Mouse (Mus musculus) induced T-regulatory cell, adult 2 months (primary cell): Measurements from ENCODE around the gene Nlrp14.
"Not testable (repeated sequence)": the region's sequence is repeated elsewhere in the genome, so short reads cannot be mapped to it uniquely, and the experiment has no call there.

Source experiments
- DNase-seq: peaks from one replicate; pipeline ENCODE4 v3.0.0-alpha.2; 2012; ENCODE audit warnings: low read depth

Gene Nlrp14

DNA sequence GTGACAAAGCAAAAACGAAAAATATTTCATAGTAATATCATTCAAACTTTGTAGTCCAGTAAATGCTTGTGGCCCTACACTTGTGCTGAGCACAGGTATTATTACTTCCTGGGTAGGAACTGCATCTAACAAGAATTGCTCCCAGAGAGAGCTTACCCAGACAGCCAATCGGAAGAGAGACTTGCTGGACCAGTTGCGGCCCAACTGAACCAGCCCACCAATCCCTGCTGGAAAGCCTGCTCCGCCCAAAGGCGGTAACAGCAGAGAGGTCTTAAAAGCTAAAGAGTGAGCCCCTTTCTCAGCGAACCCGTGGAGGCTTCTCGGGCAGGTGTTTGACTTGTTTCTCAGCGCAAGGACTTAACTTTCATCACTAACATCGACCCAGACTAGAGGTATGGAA, at the start of gene Nlrp14:
Gene Nlrp14 (plus strand): TSS at position 301 of the 400 bp plus-strand sequence.
- no peak for DNase-seq

DNA sequence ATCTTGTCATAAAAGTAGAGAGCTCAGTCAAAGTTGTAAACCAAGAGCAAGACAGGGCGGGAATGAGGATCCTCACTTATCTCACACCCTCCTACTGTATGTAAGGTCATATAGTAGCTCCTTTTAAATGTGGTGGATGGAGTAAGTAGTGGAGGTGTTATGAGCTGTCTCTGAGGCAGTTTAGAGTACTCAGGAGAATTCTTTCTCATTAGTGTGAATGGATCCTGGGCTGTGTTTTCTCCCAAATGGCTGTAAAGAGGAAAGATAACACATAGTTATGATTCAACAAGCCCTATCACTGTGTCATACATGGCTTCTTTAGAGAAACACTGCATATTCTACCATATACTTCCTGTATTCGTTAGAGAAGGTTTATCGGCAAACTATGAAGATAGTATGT, 35.8 kb upstream of the Nlrp14 start, which contains the start of gene Olfr715:
Gene Olfr715 (minus strand): TSS at position 101 of the 400 bp plus-strand sequence.
- DNase-seq = not testable (repeated sequence)

DNA sequence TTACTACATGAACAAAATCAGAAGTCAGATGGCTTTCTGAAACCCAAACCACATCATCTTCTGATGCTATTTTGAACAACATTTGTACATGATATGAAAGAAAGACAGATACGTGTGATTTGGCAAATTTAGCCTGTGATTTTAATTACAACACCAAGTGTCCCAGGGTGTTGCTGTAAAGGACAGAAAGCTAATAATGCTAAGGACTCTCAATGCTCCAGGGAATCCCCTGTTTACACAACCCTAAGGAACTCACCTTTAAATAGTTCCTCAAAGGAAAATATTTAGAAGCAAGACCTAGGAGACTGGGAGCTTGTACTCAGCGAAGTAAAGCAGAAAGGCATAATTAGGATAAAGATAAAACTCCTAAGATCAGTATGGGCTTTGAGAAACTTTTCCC, 28.8 kb upstream of the Nlrp14 start, which contains the start of gene Olfr716:
Gene Olfr716 (plus strand): TSS at position 301 of the 400 bp plus-strand sequence.
- DNase-seq = not testable (repeated sequence)

DNA sequence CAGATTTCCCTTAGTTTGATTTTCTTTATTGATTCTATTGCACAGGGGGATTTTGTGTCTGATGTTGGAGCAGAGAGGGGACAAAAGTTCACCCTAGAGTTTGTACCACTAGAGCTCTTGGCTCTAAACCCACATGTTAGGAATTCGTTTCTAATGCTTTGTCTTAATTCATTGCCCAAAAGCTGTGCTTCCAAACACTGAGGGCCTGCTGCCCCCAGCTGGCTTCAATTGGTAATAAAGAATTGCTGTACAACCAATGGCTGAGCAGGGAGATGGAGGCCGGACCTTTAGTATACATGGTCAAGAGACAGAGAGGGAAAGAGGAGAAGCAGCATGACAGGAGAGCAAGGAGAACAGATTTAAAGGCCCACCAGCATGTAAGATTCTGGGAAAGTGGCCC, 13.6 kb downstream of the Nlrp14 start:
- no peak for DNase-seq

GRCm38 (mm10) chr7:107201817-107202216, 35.0 kb downstream of the Nlrp14 start:
- no peak for DNase-seq

DNA sequence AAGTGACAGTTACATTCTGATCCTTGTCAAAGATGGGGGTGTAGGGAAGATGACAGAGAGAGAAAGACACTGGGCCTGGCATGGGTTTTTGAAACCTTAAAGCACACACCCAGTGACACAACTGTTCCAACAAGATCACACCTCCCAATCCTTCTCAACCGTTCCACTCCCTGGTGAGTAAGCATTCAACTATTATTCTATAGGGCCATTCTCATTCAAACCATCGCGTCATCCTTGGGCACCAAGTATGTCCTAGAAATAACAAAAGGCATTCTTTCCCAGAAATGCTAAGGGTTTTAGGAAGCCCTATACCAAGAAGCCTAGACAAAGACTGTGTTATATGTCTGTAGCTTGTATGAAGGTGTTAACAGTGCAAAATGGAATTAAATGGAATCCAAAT, 41.1 kb downstream of the Nlrp14 start:
- no peak for DNase-seq

- DNase-seq = no peak
These were observed 42.5 kb downstream of the Nlrp14 start, which contains the start of gene Rbmxl2 for GRCm38 (mm10) chr7:107209204-107209860. Gene Rbmxl2 (plus strand): TSS chr7:107209445.

- no peak for DNase-seq
These were observed 43.4 kb downstream of the Nlrp14 start for GRCm38 (mm10) chr7:107210126-107210576.

DNA sequence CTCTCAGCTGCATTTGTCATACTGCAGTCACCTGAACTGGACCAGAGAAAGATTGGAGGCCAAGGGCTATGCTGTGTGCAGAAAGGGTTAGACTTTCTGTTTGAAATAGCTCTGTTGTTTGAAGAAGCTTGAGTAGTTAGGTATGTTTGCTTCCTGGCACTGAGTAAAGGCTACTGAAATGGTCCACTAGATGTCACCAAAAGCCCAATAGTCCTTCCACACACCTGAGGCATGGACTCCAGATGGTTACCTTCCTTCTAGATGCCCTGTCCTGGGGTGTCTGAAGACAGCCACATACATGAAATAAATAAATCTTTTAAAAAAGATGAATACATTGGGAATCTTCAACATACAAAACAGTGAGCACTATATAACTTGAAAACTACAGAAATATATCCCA, 48.9 kb downstream of the Nlrp14 start:
- no peak for DNase-seq

DNA sequence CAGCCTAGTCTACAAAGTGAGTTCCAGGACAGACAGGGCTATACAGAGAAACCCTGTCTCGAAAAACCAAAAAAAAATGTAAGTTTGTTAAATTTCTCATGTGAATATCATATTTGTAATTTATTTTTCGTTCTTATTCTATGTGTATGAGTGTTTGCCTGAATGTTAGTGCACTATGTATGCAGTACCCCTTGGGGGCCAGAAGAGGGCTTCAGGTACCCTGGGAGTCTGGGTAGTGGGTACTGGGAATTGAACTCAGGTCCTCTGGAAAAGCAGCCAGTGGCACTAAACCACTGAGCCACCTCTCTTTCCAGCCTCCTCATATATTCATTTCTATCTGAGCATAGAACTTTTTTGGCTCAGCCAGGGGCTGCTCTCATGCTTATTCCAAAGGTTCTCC, 50.1 kb downstream of the Nlrp14 start:
- no peak for DNase-seq

DNA sequence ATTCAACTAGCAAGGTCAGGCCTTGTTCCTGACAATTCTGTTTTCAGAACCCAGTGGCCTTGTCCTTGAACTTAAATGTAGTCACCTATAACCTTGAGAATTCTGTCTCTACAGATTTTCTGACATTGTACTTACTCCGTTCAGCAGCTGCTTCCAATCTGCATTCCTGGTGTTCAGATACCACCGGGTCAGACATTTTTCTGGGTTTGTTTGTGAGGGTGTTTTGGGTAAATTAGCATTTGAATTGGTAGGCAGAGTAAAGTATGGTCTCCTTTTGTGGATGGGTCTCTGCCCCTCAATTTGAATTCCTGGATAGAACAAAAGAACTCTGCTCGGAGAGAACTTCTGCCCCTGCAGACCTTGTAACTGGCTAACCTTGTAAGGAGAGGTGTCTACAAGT, 70.1 kb downstream of the Nlrp14 start:
- DNase-seq = no peak

DNA sequence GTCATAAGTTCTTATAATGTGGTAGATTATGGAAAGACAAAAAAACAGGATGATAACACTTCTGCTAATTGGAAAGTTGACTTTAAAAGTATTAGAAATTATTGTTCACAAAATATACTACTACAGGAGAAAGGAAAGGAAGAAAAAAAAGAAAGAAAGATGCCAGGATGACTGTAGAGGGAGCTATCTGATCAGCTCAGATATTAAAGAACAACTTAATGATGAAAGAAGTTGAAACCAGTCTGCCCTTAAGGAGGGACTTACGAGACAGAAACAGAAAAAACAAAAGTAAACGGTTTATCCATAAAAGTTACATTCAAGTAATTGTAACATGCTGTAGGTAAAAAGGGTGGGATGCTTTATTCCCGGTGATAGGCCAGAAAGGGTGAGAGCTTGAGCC, 70.7 kb downstream of the Nlrp14 start:
- DNase-seq = no peak

DNA sequence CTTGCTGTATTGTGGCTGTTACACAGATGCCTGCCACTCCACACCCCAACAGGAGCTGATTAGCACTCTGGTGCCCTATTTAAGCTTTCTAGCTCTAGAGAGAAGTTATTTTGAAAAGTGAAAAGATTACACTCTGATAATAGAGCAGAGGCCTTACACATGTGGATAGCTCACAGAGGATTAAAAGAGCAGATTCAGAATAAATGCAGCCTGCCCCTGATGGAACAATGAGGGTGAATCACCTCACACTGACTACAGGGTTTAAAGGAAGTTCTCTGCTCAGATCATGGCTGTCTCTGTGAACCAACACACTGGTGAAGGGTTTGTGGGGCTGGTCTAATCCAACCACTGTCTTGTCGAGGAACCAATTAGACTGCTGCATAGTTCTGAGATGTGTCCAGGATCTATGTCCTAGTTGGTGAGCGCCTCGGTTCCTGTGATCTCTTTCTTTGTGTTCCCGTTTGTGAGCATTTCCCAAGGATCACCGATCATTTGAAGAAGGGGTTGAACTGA, 74.6 kb downstream of the Nlrp14 start:
- no peak for DNase-seq
